Comparison of ENCODE assay signal across 7 mouse cellular contexts in genomic region chr9:61360727-61361631, GRCm38 (mm10). TPM values are rescaled to one million over a fixed set of nuclear protein-coding genes. Genes with fewer than 3 reads are reported as not detected.
DNase-seq lines count a peak whose midpoint lies in the region; ATAC-seq and TF ChIP-seq lines count a peak whose summit lies in the region.

No protein-coding gene starts in this region.

- peak; percentile 74 for ATAC-seq in heart, embryonic 15.5 days (replicated peaks; ENCODE audit: insufficient number of reproducible peaks, insufficient read depth, low FRiP score, low read depth)
- peak; percentile 87 for ATAC-seq in limb, embryonic 12.5 days (ENCODE audit: insufficient number of reproducible peaks, insufficient read depth, low FRiP score, low TSS enrichment, low read depth)

- peaks cover 3% of the 10 kb centered on the region; the same call in 1 of the 2 replicates for H3K9me3 ChIP-seq in heart, embryonic 15.5 days (replicated peaks)
- peaks cover 9% of the 10 kb centered on the region for H3K9me3 ChIP-seq in limb, embryonic 12.5 days

- H3K4me1 ChIP-seq in heart, embryonic 15.5 days (replicated peaks), result peaks cover 15% of the 10 kb centered on the region
- peaks cover 49% of the 10 kb centered on the region for H3K4me1 ChIP-seq in limb, embryonic 12.5 days (replicated peaks)

- DNase-seq in ES-CJ7 (ENCODE audit: low read depth, low spot score), result peak; percentile 91
- DNase-seq in R1 (ENCODE audit: low read depth, low spot score), result peak; percentile 88
- peak; percentile 88 for DNase-seq in retina, embryonic 14.5 days (ENCODE audit: low spot score)
- DNase-seq in layer of hippocampus, adult 2 months (ENCODE audit: low spot score in 2 of 2), result no peak
- DNase-seq in layer of hippocampus, adult 9-11 months, result no peak

- peak overlapping the region; percentile 52 for H3K4me2 ChIP-seq in heart, embryonic 15.5 days
- peak overlapping the region; percentile 51 for H3K4me2 ChIP-seq in limb, embryonic 12.5 days

- no peak overlapping the region for H3K4me3 ChIP-seq in heart, embryonic 15.5 days
- H3K4me3 ChIP-seq in limb, embryonic 12.5 days (replicated peaks), result 0 out of 2 replicates have a peak overlapping the region, but pooled peaks have one; percentile 18
- H3K4me3 ChIP-seq in layer of hippocampus, adult 2 months, result no peak overlapping the region

- H3K9ac ChIP-seq in heart, embryonic 15.5 days, result no peak overlapping the region
- H3K9ac ChIP-seq in limb, embryonic 12.5 days (replicated peaks), result no peak overlapping the region

- no peak for TF ChIP-seq CTCF in layer of hippocampus, adult 2 months (conservative IDR thresholded peaks at IDR 0.05)

- peak overlapping the region; percentile 54; the same call in 1 of the 2 replicates for H3K27ac ChIP-seq in heart, embryonic 15.5 days
- H3K27ac ChIP-seq in limb, embryonic 12.5 days, result peak overlapping the region; percentile 84
- no peak overlapping the region for H3K27ac ChIP-seq in layer of hippocampus, adult 2 months

- H3K27me3 ChIP-seq in heart, embryonic 15.5 days, result peaks cover 95% of the 10 kb centered on the region
- peaks cover 6% of the 10 kb centered on the region; the same call in 1 of the 2 replicates for H3K27me3 ChIP-seq in limb, embryonic 12.5 days

- WGBS in heart, embryonic 15.5 days, result 27% methylated on average over 17 of the region's 17 CpGs
- 19% methylated on average over 17 of the region's 17 CpGs for WGBS in limb, embryonic 12.5 days

- no peaks in the 10 kb centered on the region for H3K36me3 ChIP-seq in heart, embryonic 15.5 days
- H3K36me3 ChIP-seq in limb, embryonic 12.5 days, result no peaks in the 10 kb centered on the region

RNA-seq across cellular contexts. Expression of gene Tle3, which starts 11.2 kb away (rescaled TPM):
- polyA plus RNA-seq in heart, embryonic 15.5 days (2015; fragmentation: Nextera tagmentation; extraction: Ambion mirVana), result 7.3 and 14.3 TPM in 2 replicates
- 59.1 and 71.2 TPM in 2 replicates for polyA plus RNA-seq in limb, embryonic 12.5 days (2016; fragmentation: Nextera tagmentation; extraction: Ambion mirVana)
- 10 to 100 TPM; 53.1 to 57.2 TPM for total RNA-seq in layer of hippocampus, adult 2 months (2021)

Comparison
In these comparisons a context has a peak if more than half of its experiments do, and no peak if none do; other contexts are left out.
1. DNase-seq: peak in ES-CJ7 (single experiment), R1 (single experiment) and retina, embryonic 14.5 days (single experiment); none in layer of hippocampus, adult 2 months (0 of 2) and layer of hippocampus, adult 9-11 months (single experiment).